Mouse (Mus musculus): ENCODE data around the gene Rps6kc1.

The Rps6kc1 gene

GRCm38 (mm10) chr1:190665490-190665875 is 246.1 kb downstream of the Rps6kc1 start:
- no peaks in the 10 kb centered on the region for H3K27me3 ChIP-seq (ENCODE audit: control insufficient read depth, insufficient read depth, low read length, poor library complexity, severe bottlenecking)
- DNase-seq (ENCODE audit: low read depth, low spot score), result no peak

GRCm38 (mm10) chr1:190664767-190665489 is 246.6 kb downstream of the Rps6kc1 start:
- no peak for DNase-seq (ENCODE audit: low read depth, low spot score)
- H3K27me3 ChIP-seq (ENCODE audit: control insufficient read depth, insufficient read depth, low read length, poor library complexity, severe bottlenecking), result no peaks in the 10 kb centered on the region
- H3K36me3 ChIP-seq (ENCODE audit: control insufficient read depth, insufficient read depth, low read length, poor library complexity, severe bottlenecking), result no peaks in the 10 kb centered on the region

More at GRCm38 (mm10) chr1:190665490-190665875, 246.1 kb downstream of the Rps6kc1 start:
- no peaks in the 10 kb centered on the region for H3K36me3 ChIP-seq (ENCODE audit: control insufficient read depth, insufficient read depth, low read length, poor library complexity, severe bottlenecking)

DNA sequence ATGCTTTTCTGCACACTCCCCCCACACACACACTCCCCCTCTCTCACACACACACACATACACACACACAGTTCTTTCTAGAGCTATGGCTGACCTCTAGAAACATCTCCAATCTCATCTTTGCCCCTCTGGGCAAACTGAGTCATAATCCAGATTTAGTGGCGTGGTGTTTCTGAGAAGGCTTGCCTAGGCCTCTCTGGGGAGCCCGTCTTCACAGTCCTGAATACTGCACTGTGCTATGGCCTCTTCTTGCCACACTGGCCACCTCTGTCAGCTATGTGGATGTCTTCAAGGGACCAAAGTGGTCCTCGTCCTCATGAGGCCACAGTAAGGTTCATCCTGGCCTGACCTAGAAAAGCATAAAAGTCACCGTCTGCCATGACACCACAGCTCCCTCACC is 247.6 kb downstream of the Rps6kc1 start:
- no peaks in the 10 kb centered on the region for H3K36me3 ChIP-seq (ENCODE audit: control insufficient read depth, insufficient read depth, low read length, poor library complexity, severe bottlenecking)
- no peak for DNase-seq (ENCODE audit: low read depth, low spot score)
- no peaks in the 10 kb centered on the region for H3K27me3 ChIP-seq (ENCODE audit: control insufficient read depth, insufficient read depth, low read length, poor library complexity, severe bottlenecking)

GRCm38 (mm10) chr1:190662736-190663135 is 248.8 kb downstream of the Rps6kc1 start:
- Histone ChIP-seq H3K27me3 (ENCODE audit: control insufficient read depth, insufficient read depth, low read length, poor library complexity, severe bottlenecking) (no peaks in the 10 kb centered on the region), H3K36me3 (ENCODE audit: control insufficient read depth, insufficient read depth, low read length, poor library complexity, severe bottlenecking) (no peaks in the 10 kb centered on the region)
- DNase-seq (ENCODE audit: low read depth, low spot score), result no peak

DNA sequence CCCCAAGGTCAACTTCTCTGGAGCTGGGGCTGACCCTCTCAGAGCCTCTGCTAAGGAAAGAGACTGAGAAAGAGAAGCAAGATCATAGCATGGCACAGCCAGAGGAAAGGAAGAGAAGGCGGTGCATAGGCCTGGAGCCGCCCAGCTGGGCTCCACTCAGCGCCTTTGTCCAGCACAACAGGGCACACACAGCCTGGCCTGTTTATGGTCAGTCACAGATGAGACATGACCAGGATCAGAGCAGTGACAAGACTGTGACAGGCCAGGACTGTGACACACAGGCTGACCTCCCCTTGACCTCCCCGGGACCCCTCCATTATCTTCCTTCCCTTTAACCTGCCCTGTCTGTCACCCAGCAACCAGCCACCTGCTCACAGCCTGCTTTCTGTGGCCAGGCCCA is 249.8 kb downstream of the Rps6kc1 start:
- DNase-seq (ENCODE audit: low read depth, low spot score), result no peak
- Histone ChIP-seq H3K36me3 (ENCODE audit: control insufficient read depth, insufficient read depth, low read length, poor library complexity, severe bottlenecking) (no peaks in the 10 kb centered on the region), H3K27me3 (ENCODE audit: control insufficient read depth, insufficient read depth, low read length, poor library complexity, severe bottlenecking) (no peaks in the 10 kb centered on the region)

GRCm38 (mm10) chr1:190661249-190661648 is 250.3 kb downstream of the Rps6kc1 start:
- H3K27me3 ChIP-seq (ENCODE audit: control insufficient read depth, insufficient read depth, low read length, poor library complexity, severe bottlenecking), result no peaks in the 10 kb centered on the region
- no peak for DNase-seq (ENCODE audit: low read depth, low spot score)
- H3K36me3 ChIP-seq (ENCODE audit: control insufficient read depth, insufficient read depth, low read length, poor library complexity, severe bottlenecking), result no peaks in the 10 kb centered on the region

DNA sequence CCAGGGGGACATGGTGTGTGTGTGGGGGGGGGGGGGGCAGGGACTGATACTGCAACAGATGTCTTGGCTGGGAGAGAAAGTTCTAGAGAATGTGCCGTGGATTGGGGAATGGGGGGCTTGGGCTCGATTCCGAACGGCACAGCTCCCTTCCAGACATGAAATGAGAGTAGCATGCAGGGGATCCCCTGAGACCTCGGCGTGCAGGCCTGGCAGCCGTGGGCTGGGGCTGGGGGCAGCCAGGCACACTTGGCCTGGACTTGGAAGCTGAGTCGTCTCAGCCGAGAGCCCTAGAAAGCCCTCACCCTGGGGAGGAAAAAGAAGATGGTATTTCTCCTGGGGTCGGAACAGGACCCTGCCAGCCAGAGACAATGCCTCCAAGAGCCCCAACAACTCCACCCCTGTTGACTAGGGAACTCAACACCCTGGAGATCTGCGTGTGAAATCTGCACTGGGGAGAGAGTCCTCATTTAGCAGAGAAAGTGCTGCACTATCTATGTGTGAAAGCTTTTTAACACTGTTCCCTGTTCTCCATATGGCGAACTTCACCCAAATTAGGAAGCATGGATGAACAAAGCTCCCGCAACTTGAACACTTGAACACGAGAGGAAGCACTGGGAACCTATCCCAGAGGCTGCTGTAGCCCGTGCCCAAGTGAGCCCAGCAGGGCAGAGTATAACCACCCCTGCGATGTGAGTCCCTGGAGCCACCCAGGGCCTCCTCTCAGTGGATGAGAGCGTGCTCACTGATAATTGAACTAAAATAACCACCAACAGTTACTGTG is 251.7 kb downstream of the Rps6kc1 start:
- DNase-seq (ENCODE audit: low read depth, low spot score), result no peak
- Histone ChIP-seq H3K27me3 (ENCODE audit: control insufficient read depth, insufficient read depth, low read length, poor library complexity, severe bottlenecking) (no peaks in the 10 kb centered on the region), H3K36me3 (ENCODE audit: control insufficient read depth, insufficient read depth, low read length, poor library complexity, severe bottlenecking) (no peaks in the 10 kb centered on the region)

DNA sequence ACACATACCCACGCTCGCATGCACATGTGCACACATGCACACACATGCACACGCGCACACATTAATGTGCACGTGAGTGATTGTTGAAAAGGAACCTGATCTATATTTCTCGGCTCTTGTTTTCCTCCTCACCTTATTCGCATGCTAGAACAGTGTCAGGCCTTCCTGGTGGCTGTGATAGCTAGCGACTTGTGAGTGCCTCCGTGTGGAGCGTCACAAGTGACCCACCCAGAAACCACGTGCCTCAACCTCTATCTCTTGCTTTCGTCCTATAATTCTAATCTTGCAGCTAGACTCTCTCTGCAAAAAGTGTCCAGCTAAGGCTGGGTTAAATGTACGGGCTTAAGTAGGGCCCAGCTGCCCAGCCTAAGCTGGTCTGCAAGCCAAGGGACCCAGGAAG is 253.3 kb downstream of the Rps6kc1 start:
- H3K27me3 ChIP-seq (ENCODE audit: control insufficient read depth, insufficient read depth, low read length, poor library complexity, severe bottlenecking), result no peaks in the 10 kb centered on the region
- no peaks in the 10 kb centered on the region for H3K36me3 ChIP-seq (ENCODE audit: control insufficient read depth, insufficient read depth, low read length, poor library complexity, severe bottlenecking)
- DNase-seq (ENCODE audit: low read depth, low spot score), result no peak

GRCm38 (mm10) chr1:190656089-190656488 is 255.5 kb downstream of the Rps6kc1 start:
- no peak for DNase-seq (ENCODE audit: low read depth, low spot score)
- H3K27me3 ChIP-seq (ENCODE audit: control insufficient read depth, insufficient read depth, low read length, poor library complexity, severe bottlenecking), result no peaks in the 10 kb centered on the region
- no peaks in the 10 kb centered on the region for H3K36me3 ChIP-seq (ENCODE audit: control insufficient read depth, insufficient read depth, low read length, poor library complexity, severe bottlenecking)

- Histone ChIP-seq H3K27me3 (ENCODE audit: control insufficient read depth, insufficient read depth, low read length, poor library complexity, severe bottlenecking) (no peaks in the 10 kb centered on the region), H3K36me3 (ENCODE audit: control insufficient read depth, insufficient read depth, low read length, poor library complexity, severe bottlenecking) (no peaks in the 10 kb centered on the region)
- no peak for DNase-seq (ENCODE audit: low read depth, low spot score)
These were observed 255.9 kb downstream of the Rps6kc1 start for GRCm38 (mm10) chr1:190655651-190656050.

GRCm38 (mm10) chr1:190655081-190655480 is 256.5 kb downstream of the Rps6kc1 start:
- no peak for DNase-seq (ENCODE audit: low read depth, low spot score)
- H3K36me3 ChIP-seq (ENCODE audit: control insufficient read depth, insufficient read depth, low read length, poor library complexity, severe bottlenecking), result no peaks in the 10 kb centered on the region

DNA sequence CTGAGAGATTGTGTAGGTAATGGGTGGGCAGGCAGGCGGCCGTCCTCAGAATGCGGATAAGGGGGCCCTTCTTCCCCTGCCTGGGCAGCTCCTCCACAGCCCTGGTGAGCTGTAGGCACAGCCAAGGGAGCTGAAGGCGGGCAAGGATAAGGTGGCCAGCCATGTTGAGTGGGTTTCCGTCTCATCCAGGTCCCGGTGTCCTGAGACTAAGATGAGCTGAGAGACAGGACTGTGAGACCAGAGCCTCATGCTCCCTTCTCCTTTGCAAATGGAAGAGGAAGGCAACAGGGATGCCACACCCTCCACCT is 256.9 kb downstream of the Rps6kc1 start:
- Histone ChIP-seq H3K36me3 (ENCODE audit: control insufficient read depth, insufficient read depth, low read length, poor library complexity, severe bottlenecking) (no peaks in the 10 kb centered on the region), H3K27me3 (ENCODE audit: control insufficient read depth, insufficient read depth, low read length, poor library complexity, severe bottlenecking) (no peaks in the 10 kb centered on the region)
- DNase-seq (ENCODE audit: low read depth, low spot score), result no peak

More at GRCm38 (mm10) chr1:190655081-190655480, 256.5 kb downstream of the Rps6kc1 start:
- H3K27me3 ChIP-seq (ENCODE audit: control insufficient read depth, insufficient read depth, low read length, poor library complexity, severe bottlenecking), result no peaks in the 10 kb centered on the region

DNA sequence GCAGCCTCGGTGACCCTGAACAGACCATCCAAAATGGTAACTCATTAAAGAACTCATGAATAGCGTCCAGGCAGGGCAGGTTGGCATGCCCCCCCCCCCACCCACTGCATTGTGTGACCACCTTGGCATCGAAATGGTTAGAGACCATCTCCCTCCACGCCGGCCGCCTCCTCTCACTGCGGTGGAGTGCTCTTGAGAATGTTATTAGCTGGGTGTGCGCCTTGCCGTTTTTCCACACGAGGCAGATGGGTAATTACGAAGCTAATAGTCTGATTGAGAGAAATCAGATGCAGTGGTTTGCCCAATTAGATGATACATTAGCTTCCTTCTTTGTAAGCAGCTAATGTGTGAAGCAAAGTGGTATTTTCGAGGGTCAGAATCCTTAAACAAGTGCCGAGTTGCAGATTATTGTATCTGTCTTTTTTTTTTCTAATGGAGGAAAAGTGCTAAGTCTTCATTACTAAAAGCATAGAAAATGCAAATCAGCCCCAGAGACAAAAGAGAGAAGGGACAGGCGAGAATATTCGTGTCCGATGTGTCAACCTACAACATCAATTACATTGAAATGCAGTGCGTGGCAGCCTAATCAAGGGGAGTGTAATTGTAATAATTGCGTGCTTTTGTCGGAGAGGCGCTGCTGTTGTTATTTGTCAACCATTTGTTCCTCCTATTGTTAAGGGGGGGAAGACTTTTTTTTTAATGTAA is 257.4 kb downstream of the Rps6kc1 start:
- no peak for DNase-seq (ENCODE audit: low read depth, low spot score)
- no peaks in the 10 kb centered on the region for H3K27me3 ChIP-seq (ENCODE audit: control insufficient read depth, insufficient read depth, low read length, poor library complexity, severe bottlenecking)
- no peaks in the 10 kb centered on the region for H3K36me3 ChIP-seq (ENCODE audit: control insufficient read depth, insufficient read depth, low read length, poor library complexity, severe bottlenecking)

DNA sequence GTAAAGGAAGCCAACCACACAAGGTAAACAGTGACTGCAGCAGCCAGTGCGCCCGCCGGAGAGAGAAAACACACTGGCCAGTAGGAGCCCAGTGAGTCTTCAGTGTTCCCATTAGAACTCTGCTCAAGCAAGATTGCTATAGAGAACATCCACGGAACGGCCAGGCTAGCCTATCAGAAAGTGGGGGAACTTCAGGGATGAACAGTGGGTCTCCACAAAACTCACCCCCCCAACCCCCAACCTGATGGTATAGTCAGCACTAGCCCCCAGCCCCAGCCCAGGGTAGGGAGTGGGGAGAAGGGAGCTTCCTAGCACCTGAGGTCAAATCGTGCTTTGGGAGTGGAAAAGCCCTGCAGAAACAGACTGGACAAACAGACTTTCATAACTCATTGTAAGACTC is 258.5 kb downstream of the Rps6kc1 start:
- Histone ChIP-seq H3K36me3 (ENCODE audit: control insufficient read depth, insufficient read depth, low read length, poor library complexity, severe bottlenecking) (no peaks in the 10 kb centered on the region), H3K27me3 (ENCODE audit: control insufficient read depth, insufficient read depth, low read length, poor library complexity, severe bottlenecking) (no peaks in the 10 kb centered on the region)
- no peak for DNase-seq (ENCODE audit: low read depth, low spot score)

All from splenic B cell, adult 2 months (primary cell).